Mouse (Mus musculus): ENCODE results near the gene Slc11a2.
"Not testable (repeated sequence)": the region's sequence is repeated elsewhere in the genome, so short reads cannot be mapped to it uniquely, and the experiment has no call there.

Slc11a2 gene

DNA sequence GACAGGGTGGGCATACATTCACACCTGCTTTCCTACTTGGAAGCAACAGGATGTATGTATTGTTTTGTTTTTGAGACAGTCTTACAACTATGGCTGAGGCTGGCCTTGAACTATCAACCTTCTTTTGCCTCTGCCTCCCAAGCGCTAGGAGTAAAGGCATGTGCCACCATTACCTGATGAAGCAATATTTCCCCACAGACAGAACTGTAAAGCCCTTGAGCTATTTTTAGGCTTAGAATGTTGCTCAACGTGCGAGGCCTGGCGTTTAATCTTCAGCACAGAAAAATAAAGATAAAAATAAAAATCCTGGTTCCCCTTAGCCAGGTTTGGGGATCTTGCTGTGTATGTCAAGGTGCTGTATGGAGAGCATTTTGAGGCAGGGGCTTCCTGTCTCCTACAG, 11.2 kb upstream of the Slc11a2 start:
- DNase-seq (ENCODE audit: low read depth, low spot score), result no peak

DNA sequence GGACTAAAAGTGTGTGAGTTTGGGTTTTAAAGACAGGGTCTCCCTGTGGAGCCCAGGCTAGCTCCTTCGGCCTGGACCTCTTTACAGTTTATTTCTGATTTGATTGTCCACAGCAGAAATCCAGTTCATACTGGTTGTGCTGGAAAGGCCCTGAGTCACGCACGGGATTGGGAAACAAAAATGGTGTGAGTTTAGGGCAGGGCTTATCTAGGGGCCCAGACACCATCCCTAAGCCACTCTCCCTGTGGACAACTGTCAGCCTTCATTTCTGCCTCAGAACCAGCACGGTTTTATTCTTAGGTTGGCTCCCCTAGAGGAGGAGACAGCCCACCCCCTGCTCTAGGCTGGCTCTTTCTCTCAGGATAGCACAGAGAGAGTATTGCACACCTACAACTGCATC, 8.4 kb upstream of the Slc11a2 start:
- DNase-seq (ENCODE audit: low read depth, low spot score), result no peak

DNA sequence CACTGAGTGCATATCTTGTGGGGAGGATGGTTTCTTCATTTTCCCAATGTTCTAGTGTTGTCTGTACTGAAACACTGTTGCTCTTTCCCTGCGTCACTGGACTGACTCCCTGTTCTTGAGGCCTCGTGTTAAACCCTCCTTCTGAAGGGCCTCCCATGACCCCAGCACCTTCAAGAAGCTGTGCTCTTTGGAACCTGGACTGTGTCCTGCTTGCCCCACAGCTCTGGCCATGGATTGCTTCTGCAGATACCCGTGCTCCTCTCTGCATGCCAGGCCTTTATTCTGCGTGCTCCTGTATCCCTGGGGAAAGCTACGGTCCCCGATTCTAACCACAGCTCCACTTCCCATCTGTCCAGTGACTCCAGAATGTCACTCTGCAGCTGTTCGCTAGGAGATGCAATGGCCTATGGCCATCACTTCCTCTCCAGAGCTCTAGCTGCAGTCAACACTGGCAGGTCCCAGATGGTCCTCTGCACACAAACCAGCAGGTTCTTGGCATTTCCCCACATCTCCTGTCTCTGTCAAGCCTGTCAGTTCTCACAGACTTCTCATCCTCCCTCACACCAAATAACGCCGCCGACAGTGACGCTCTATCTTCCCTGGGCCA, 5.2 kb upstream of the Slc11a2 start:
- no peak for DNase-seq (ENCODE audit: low read depth, low spot score)

DNA sequence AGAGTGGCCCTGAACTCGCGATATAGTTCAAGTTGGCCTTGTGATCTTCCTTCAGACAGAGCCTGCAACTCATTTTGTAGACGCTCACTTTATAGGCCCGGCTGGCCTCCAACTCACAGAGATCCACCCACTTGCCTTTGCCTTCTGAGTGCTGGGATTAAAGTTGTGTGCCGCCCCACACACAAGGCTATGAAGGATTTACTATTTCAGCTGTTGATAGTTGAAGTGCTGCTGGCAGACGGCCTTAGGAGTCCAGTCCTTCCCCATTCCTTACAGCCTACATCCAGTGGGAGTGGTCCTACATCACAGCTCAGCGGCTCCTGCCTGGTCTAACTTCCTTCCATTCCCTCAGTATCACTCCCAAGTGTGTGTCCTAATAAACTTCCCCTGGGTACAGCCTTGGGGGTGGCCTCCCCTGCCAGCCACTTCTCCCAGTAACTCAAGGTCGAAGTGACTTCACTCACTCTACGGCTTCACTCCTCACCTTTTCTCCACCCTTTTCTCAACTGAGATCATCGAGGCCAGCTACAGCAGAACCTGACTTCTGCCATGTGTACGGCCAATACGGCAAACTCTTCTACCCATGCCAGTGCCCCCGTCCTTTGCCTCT, 3.5 kb upstream of the Slc11a2 start:
- DNase-seq (ENCODE audit: low read depth, low spot score), result no peak

DNA sequence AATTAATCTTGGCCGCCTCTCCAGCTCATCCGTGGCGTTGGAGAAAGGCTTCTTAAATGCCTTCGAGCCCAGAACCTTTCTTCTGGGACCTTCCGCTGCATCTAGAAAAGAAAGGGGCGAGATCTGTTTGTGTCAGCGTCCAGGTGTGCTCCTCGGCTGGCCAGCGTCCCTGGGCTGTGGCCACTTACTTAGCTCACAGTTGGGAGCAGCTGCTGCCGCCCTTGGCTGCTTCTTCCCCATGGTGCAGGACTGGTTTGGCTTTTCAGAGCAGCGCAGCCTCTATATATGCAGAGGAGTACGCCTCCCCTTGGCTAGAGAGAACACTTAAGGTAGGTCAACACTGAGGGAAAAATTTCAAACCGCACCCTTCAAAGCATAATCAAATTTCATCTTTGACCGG, 956 bp downstream of the Slc11a2 start:
- no peak for DNase-seq (ENCODE audit: low read depth, low spot score)

DNA sequence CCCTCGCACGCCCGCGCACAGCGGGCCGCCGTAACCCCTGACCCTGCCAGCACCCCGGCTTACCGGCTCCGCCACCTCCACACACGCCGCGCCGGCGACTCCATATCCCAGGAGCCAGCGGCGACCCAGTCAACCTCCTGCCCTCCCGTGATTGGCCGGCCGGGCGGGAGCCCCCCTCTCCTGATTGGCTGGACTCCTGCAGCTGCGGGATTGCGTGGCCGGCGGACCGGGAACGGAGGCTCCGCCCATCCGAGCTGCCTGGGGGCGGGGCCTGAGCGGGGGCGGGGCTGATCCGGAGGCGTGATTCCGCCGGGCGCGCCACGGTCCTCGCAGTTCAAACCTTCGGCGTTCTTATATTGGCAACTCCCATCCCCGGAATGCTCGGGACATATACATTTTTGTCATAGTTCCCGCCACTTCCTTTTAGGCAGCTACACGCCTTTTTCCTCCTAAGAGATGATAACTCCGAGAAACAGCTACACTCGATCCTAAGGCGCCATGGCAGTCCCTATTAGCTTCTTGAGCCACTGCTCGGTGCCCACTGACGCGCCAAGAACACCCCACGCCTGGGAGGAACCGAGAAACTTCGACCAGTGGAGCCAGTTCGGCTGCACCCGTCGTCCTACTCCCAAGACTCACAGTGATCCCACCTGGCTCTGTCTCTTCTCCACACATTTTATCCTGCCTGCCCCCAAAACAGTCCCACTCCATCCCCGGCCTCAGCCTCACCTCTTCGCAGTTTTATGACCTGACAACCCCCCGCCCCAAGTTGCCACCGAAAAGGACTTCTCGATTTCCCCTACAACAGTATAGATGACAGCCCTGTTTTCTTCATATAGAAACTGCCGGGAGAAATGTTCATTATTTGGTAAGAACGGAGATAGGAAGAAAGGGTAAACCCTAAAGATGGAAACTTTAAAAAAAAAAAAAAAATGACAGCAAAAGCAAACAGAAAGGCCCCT, 1.7 kb downstream of the Slc11a2 start:
- peak; percentile 95 for DNase-seq (ENCODE audit: low read depth, low spot score)

DNA sequence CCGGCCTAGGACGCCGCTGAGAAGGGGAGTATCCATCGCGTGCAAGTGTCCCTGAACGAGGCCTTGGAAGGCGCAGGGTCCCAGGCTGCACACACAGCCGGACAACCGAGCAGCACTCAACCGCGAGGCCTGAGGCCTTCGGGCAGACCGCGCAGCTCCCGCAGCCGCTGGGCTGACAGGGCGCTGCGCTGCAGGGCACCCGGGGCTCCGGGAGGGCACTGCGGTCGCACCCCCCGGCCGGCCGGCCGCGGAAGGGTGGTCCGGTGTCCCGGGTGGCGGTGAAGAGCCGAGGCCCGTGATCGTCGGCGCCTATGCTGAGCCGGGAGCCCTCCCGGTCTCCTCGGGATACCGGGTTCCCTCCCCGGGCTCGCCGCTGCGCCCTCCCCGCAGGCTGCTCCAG, 2.4 kb downstream of the Slc11a2 start:
- DNase-seq (ENCODE audit: low read depth, low spot score), result peak; percentile 61

DNA sequence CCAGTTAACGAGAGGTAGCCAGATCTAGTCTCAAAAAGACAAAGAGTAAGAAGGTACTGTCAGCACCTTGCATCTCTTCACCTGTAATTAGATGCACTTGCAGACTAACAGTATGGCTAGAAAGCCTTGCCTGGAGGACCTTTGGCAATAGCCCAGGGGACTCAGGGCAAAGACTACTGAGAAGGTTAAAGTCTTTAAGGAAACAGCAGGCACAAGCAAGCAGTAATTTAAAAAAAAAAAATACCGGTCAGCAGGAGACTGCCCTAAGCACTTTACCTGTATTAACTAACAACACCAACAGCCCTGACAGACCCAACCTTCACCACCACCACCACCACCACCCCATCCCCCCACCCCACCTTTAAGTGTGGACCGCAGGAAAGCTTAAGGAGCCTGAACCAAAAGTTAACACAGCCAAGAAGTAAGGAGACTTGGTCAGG, 3.1 kb downstream of the Slc11a2 start, which contains the start of gene Gm5475:
Gm5475 (plus strand) TSS at position 390 of the 440 bp plus-strand sequence.
- DNase-seq (ENCODE audit: low read depth, low spot score), result not testable (repeated sequence)

DNA sequence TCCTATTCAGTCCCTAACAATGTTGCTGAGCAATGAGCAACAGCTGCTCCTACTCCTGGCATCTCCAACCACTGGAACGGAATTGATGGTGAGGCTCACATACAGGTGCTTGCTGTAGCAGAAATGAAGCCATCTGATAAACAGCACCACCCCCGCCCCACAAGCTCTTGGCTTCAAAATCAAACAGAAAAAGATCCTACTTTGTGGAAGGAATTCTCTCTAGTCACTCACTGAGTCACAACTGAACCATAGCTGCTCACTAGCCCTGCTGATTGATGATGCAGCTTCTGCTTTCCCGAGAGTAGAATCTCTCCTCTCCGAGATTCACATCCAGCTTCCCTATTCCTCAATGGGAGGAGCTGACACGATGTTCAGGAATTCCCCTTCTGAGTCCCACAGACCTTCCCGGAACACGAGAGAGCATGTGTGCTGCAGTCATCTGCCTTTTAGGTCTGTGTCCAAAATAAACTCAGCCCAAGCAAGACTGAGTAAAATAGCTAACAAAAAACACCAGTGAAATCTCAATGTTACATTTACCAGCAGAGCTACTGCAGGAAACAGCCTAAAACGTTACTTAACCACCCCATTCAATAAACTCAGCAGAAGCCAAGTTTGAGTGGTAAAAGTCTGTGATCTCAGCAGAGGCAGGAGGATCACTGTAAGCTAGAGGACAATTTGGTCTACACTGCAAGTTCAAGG, 3.7 kb downstream of the Slc11a2 start:
- DNase-seq (ENCODE audit: low read depth, low spot score), result no peak

DNA sequence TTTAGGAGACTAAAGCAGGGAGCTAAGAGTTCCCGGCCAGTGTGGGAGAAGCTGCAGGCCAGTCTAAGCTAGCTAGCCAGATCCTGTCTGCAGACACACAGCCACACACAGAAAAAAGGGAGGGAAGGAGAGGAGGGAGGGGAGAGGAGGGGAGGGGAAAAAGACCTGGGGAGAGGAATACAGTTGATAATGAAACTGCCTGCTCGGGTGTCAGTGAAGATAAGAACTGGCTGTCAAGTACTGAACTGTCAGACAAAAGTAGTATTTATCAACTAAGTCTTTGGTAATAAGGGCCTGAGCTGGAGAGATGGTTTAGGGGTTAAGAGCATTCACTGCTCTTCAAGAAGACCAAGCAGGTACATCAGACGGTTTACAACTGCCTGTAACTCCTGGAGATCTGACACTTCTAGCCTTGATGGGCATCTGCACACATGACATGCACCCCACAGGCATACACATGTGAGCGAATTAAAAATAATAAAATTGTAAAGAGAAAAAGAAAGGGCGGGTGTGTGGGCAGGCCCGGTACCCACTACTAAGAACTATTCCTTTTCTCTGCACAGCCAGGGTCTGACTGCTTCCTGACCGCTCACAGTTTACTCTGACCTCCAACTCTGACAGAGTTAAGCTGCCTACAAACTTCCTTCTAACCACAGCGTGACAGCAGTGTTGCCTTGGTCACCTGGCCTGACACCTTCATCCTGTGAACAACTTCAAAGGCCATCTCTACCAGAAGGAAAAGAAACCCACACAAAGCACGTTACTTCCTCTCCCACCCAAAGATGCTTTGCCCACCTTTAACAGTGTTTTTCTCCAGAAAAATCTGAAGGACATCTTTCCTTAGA, 4.7 kb downstream of the Slc11a2 start:
- DNase-seq (ENCODE audit: low read depth, low spot score), result no peak

DNA sequence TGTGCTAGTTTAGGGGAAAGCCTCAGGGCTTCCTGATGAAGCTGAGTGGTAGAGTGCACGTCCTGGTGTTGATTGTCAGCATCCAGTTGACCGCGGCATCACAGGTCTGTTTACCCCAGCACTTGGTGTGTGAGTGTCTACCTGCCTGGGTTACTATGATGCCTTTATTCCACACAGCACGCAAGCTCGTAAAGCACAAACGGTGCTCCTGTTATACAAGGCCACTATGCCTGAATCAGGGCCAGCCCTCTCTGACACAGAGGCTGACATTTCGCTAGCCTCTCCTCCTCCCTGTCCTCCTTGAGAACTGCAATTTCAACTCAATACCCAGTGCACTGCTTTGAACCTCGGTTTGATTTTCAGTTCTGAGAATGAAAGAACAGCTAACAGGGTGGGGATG, 5.6 kb downstream of the Slc11a2 start:
- DNase-seq (ENCODE audit: low read depth, low spot score), result no peak

DNA sequence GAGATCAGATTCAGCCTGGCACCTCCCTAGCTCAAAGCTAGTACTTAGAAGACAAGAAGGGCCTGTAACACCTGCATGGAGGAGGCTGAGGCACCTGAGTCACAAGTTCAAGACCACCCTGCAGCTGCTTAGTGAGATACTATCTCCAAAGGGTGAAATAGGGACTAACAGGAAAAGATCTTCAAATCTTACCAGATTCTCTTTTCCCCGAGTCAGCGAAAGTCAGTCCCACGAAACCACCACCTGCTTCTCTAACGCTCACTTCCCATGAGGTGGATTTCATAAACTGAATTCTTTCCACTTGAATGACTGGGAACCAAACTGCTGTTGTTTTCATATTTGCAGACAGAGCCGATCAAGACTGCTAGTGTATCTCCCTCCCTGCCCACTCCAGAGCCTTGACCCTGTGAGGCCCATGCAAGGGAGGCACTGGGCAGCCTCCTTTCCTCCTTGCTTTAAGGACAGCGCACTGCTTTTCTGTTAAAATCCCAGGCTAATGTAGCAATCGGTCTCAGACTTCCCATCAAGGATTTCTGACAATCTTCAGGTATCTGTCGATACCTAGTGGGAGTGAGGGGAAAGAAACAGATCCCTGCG, 6.9 kb downstream of the Slc11a2 start:
- DNase-seq (ENCODE audit: low read depth, low spot score), result no peak

DNA sequence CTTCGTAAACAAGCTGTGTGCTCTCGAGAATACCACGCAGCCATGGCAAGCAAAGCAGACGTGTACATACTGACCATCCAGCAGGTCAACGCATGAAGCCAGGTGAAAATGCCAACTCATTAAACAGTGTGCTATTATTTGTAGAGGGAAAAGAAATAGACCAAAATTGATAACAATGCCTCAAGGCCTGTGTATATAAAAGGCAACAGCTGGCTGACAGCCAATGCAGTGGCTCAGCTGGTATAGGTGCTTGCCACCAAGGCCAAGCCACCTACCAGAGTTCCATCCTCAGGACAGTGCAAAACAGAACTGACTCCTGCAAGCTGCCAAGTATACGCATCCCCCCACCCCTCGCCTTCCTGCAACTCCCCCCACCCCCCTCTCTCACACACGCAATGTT, 9.2 kb downstream of the Slc11a2 start:
- DNase-seq (ENCODE audit: low read depth, low spot score), result no peak

DNA sequence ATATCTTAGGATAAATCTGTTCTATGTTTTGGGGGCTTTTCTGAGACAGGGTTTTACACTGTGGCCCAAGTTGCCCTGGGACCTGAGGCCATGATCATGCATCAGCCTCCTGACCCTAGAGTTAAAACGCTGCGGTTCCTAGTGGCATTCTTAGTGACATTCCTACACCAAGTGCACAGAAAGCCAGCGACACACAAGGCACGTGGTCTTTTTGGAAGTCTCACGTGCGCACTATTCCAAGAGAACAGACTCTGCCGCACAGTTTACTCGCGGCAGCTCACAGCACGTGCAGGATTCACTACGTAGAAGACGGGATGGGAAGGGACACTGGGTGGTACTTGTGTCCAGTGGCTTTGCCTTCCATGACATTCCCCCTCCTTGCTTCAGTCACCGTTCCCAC, 9.9 kb downstream of the Slc11a2 start:
- DNase-seq (ENCODE audit: low read depth, low spot score), result no peak

DNA sequence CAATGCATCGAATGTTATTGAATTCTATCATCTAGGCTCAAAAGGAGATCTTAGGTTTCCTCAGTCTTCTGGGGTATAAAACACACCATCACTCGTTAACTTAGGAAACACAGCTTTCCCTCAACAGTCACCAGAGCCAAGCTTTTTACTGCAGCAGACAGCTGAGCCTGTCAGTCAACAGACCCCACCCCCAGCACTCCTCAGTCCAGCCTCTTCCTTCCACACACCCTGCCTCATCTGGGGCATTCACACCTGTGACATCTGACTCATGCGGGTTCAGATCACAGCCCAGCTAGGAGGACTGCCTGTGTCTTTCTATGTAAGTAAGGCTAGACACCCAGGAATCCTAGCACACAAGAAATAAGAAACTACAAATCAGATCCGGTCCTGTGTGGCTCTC, 10.9 kb downstream of the Slc11a2 start:
- DNase-seq (ENCODE audit: low read depth, low spot score), result no peak

DNA sequence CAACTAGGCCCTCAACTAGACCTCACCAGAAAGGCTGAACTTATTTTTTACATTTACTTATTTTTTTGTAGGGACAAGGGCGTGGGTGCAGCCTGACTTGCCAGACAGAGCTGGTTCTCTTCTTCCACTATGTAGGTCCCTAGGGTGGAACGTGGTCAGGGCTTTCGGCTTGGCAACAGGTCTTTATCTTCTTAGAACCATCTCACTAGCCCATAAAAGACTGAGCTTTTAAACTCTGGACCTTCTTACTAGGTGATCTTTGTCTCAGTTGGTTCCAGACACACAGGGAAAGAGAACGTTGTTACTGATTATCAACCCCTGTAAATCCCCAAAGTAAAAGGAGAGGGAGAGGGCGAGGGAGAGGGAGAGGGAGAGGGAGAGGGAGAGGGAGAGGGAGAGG, 11.6 kb downstream of the Slc11a2 start:
- DNase-seq (ENCODE audit: low read depth, low spot score), result no peak

DNA sequence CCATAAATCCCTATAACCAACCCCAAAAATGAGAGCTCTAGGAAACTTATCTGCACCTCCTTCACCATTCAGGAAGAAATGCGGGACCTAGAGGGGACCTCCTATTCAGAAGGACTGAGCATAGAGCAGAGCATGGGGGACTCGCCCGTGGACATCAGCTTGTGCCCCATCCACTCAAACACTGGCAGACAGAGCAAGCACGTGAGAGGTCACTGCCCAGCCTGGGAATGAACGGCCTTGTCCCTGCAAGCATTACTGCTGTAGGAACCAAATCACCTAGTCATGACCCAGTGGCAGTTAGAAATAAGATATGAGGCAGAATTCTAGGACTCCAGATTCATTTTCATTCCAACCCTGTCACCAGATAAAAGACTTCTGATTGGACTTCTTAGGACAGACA, 13.1 kb downstream of the Slc11a2 start:
- no peak for DNase-seq (ENCODE audit: low read depth, low spot score)

DNA sequence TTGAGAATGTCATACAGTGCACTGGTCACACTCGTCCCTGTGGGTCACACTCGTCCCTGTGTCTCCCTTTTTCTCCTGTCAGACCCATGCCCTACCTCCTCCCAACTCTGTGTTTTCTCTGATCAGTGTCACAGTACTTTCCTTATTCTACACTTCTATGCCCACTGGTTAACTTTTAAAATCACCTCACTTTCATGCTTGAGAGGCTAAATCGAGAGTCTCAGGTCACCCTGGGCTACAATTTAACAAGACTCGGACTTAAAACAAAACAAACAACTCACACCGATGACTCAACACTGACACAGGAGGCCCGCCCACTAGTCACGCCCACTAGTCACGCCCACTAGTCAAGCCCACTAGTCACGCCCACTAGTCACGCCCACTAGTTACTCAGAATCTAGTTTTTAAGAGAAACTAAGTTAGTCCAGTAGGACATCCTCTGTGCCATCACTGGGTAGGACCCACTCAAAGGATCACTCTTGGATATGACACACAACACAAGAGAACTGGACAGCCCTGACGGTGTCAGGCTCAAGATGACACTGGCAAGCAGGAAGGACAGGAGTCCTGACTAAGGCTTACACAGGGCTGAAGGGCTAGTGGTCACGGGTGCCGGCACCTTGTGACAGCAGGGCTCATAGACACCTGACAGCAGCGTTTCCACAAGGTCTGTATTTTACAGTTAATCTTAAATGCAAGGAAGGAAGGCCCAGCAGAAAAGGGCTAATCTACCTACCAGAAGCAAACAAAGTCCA, 13.8 kb downstream of the Slc11a2 start:
- no peak for DNase-seq (ENCODE audit: low read depth, low spot score)

DNA sequence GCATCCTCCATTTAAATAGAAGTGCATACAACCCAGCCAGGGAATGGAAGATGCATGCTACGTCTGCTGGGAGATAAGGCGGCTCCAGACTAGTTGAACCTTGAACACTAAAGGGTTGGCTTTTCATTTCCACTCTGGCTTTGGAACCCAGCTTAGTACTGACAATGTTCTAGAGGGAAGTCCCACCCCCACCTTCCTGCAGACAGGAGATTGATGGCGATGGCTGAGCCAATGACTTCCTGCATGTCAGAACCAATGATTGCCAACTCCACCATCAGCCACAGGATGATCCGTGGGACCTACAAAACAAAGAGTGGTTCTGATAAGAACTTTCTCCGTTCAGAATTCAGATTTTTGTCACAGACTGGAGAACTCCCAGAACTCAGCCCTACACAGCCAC, 18.8 kb downstream of the Slc11a2 start:
- DNase-seq (ENCODE audit: low read depth, low spot score), result peak; percentile 88

Data from R1 (cell line).